Mouse (Mus musculus): ENCODE measurements around the gene Pip4p1. TPM values are rescaled to one million over a fixed set of nuclear protein-coding genes. Genes with fewer than 3 reads are reported as not detected.
A peak's percentile ranks its signal among the peaks of the same experiment; 100 is the strongest.
"Not testable (repeated sequence)": the region's sequence is repeated elsewhere in the genome, so short reads cannot be mapped to it uniquely, and the experiment has no call there.

Gene Pip4p1
- 80.0 and 87.1 TPM in 2 replicates for polyA plus RNA-seq (2016; fragmentation: Nextera tagmentation; extraction: Ambion mirVana)

DNA sequence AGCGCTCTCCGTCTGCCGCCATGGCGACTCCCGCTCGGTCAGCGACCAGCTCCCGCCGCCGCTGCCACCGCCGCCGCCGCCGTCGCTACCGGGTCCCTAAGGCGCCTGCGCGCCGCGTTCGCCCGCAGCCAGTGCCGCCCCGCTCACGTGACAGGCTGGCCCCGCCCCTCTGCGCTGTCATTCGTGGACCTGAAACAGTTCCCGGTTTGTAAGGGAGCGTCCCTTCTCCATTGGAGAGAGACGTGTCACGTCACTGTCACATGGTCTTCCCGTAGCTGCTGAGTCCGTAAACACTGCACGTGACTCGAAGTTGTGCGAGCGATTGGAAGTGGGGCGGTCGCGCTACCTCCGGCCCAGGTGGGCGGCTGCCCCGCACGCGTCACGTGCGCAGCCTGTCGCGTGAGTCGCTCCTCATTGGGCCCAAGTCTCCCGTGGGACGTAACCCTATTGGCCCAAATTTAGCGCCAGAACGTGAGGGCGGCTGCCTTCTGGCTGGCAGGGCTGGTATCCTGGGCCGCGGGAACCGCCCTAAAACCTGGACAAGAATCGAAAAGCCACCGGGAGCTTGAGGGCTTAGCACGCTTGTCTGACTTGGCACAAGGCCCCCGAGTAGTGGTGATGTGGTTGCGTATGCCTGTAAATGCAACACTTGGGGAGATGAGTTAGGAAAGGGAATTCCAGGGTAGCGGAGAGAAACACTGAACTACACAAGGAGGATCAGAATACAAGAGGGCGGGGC, at the start of gene Pip4p1, which contains the start of gene Pnp:
Gene Pip4p1 (minus strand): TSS at position 103 of the 739 bp plus-strand sequence.
Gene Pnp (plus strand): TSS at position 329 of the 739 bp plus-strand sequence.
- peak within 1 kb of the TSS; percentile 94 for H3K9ac ChIP-seq
- ATAC-seq (ENCODE audit: low FRiP score, low read depth): peak; percentile 99
- H3K9me3 ChIP-seq: no peaks in the 10 kb centered on the region
- H3K27me3 ChIP-seq (replicated peaks): no peaks in the 10 kb centered on the region
- WGBS: under 1% methylated on average over 68 of the region's 68 CpGs
- H3K4me2 ChIP-seq (replicated peaks): peak within 1 kb of the TSS; percentile 86
- H3K36me3 ChIP-seq: peaks cover 34% of the 10 kb centered on the region
- peaks cover 14% of the 10 kb centered on the region for H3K4me1 ChIP-seq
- H3K27ac ChIP-seq: peak within 1 kb of the TSS; percentile 68; the same call in 1 of the 2 replicates
- H3K4me3 ChIP-seq: peak within 1 kb of the TSS; percentile 95

DNA sequence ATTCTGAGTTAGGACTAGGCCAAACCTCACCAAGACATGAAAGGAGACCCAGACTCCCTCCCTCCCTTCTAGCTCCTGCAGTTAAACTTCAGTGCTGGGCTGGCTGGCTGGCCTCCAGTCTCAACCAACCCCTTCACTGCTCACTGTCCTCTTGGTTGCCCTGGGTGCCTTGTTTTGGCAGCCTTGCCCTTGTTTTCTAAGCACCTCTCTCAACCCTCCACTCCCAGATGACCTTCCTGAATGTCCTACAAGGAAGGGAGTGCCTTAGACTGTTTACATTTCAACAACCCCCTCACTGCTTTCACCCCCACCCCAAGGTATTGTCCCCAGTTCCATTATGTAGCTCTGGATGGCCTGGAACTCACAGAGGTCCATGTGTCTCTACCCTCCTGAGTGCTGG, 49.0 kb upstream of the Pip4p1 start:
- no peaks in the 10 kb centered on the region for H3K36me3 ChIP-seq
- no peaks in the 10 kb centered on the region for H3K27me3 ChIP-seq (replicated peaks)
- no peak overlapping the region for H3K4me3 ChIP-seq
- no peaks in the 10 kb centered on the region for H3K9me3 ChIP-seq
- H3K9ac ChIP-seq: no peak overlapping the region
- H3K4me1 ChIP-seq: peaks cover 6% of the 10 kb centered on the region; the same call in 1 of the 2 replicates
- ATAC-seq (ENCODE audit: low FRiP score, low read depth): no peak
- H3K27ac ChIP-seq: no peak overlapping the region
- H3K4me2 ChIP-seq (replicated peaks): no peak overlapping the region

DNA sequence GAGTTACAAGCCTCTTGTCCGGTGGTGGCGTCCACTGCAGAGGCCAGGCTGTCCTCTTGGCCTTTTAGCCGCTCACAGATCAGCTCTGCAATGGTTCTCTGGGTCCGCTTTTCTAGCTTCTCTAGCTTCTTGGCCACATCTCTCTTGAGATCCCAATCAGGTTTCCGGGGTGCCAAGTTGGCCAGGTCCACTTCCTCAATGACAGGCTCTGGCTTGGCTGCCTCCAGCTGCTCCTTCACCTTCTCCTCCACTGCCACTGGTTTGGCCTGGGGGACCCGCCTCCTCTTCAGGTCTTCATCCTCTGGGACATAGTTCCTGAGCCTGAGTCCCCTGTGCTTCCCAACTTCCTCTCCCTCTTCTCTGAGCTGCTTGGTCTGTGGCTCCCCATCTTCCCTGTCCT, 47.8 kb upstream of the Pip4p1 start:
- not testable (repeated sequence) for H3K36me3 ChIP-seq; H3K27ac ChIP-seq; H3K4me3 ChIP-seq; ATAC-seq (ENCODE audit: low FRiP score, low read depth); H3K9ac ChIP-seq; H3K9me3 ChIP-seq; H3K4me1 ChIP-seq; H3K4me2 ChIP-seq (replicated peaks); H3K27me3 ChIP-seq (replicated peaks)
- WGBS: 92% methylated on average over 6 of the region's 6 CpGs

DNA sequence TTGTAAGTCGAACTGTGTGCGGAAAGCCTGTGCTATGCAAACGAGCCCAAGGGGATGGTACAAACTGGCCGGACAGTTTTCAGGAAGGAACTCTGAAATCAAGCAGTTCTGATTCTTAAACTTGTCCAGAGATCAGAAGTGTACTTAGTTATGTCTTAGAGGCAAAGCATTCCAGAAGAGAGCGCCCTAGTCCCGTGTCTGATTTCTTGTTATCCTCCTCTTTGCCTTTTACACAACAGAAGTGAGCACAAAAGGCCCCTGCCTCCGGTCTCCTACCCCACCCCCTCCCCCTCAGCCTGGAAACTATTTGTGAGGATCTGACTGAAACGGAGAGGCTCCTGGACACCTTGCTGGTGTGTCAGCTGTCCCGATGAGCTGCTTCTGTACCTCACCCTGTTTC, 46.0 kb upstream of the Pip4p1 start:
- no peak for ATAC-seq (ENCODE audit: low FRiP score, low read depth)
- Histone ChIP-seq H3K9me3 (no peaks in the 10 kb centered on the region), H3K9ac (no peak overlapping the region), H3K36me3 (no peaks in the 10 kb centered on the region), H3K4me3 (no peak overlapping the region), H3K4me2 (replicated peaks) (peak overlapping the region; percentile 28; the same call in 1 of the 2 replicates), H3K4me1 (peaks cover 6% of the 10 kb centered on the region; the same call in 1 of the 2 replicates), H3K27me3 (replicated peaks) (no peaks in the 10 kb centered on the region), H3K27ac (no peak overlapping the region)
- 20% methylated on average over 9 of the region's 9 CpGs for WGBS

DNA sequence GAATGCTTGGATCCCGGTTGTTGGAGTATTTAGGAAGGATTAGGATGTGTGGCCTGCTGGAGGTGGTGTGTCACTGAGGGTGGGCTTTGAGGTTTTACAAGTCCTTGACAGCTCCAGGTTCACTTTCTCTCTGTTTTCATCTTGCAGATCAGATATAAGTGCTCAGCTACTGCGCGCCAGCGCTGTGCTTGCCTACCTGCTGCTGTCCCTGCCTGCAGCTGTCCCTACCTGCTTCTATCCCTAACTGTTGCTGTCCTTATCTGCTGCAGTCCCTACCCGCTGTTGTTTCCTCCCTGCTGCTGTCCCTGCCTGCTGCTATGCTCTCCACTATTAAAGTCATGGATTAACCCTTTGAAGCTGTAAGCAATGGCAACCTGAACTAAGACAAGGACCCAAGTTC, 44.3 kb upstream of the Pip4p1 start:
- Histone ChIP-seq H3K9me3 (no peaks in the 10 kb centered on the region), H3K9ac (no peak overlapping the region), H3K36me3 (no peaks in the 10 kb centered on the region), H3K4me3 (no peak overlapping the region), H3K4me1 (peaks cover 6% of the 10 kb centered on the region; the same call in 1 of the 2 replicates), H3K27ac (no peak overlapping the region), H3K27me3 (replicated peaks) (no peaks in the 10 kb centered on the region), H3K4me2 (replicated peaks) (no peak overlapping the region)
- ATAC-seq (ENCODE audit: low FRiP score, low read depth): no peak
- WGBS: 59% methylated on average over 5 of the region's 5 CpGs

DNA sequence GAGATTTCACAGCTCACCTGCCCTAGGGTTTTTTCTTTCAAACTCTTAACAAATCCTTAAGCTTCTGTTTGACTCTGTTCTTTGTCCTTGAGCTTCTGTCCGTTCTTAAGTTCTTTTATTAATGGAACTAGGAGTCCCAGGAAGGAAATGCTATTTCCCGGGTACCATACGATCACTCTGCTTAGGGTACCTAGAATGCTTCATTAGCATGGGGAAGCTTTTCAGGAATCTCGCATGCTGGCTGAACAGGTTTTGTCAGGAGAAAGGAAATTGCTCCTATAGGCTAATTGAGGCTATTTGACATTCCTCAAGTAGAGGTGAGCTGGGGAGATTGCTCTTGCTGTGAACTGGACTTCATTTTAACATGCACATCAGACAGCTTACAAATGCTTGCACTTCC, 43.0 kb upstream of the Pip4p1 start:
- no peaks in the 10 kb centered on the region for H3K27me3 ChIP-seq (replicated peaks)

DNA sequence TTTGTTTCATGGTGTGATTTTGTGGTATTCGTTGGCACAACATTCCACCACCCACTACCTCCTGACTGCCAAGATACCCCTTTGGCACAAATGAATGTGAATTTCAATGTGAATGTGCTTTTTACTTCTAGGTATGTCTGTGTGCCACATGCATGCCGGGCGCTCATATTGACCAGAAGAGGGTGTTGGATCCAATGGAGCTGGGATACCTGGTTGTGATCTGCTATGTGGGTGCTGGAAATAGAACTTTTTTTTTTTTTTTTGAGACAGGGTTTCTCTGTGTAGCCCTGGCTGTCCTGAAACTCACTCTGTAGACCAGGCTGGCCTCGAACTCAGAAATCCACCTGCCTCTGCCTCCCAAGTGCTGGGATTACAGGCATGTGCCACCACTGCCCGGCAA, 42.4 kb upstream of the Pip4p1 start:
- ATAC-seq (ENCODE audit: low FRiP score, low read depth); H3K4me3 ChIP-seq; H3K27me3 ChIP-seq (replicated peaks); H3K9ac ChIP-seq; H3K9me3 ChIP-seq; H3K4me2 ChIP-seq (replicated peaks); H3K27ac ChIP-seq; H3K36me3 ChIP-seq: not testable (repeated sequence)
- peaks cover 12% of the 10 kb centered on the region for H3K4me1 ChIP-seq
- WGBS: 94% methylated on average over 5 of the region's 5 CpGs

More for the DNA sequence above, 43.0 kb upstream of the Pip4p1 start:
- Histone ChIP-seq H3K36me3 (no peaks in the 10 kb centered on the region), H3K9ac (no peak overlapping the region), H3K4me1 (peaks cover 12% of the 10 kb centered on the region), H3K27ac (no peak overlapping the region), H3K4me2 (replicated peaks) (no peak overlapping the region), H3K9me3 (no peaks in the 10 kb centered on the region), H3K4me3 (no peak overlapping the region)
- no peak for ATAC-seq (ENCODE audit: low FRiP score, low read depth)
- 42% methylated on average over 4 of the region's 4 CpGs for WGBS

DNA sequence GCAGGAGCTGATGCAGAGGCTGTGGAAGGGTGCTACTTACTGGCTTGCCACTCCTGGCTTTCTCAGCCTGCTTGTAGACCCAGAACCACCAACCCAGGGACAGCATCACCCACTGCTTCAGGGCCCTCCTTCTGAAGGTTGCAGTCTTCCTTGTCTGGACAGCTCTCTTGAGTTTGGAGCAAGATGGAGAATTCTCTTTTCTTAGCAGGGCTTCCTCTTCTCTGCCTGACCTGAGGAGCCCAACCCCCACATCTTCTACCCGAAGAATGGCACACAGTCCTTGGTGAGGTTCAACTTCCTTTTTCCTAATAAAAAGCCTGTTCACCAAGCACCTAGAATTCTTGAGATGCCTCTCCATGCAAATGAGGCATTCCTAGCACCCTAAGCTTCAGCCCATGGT, 40.2 kb upstream of the Pip4p1 start:
- H3K9me3 ChIP-seq: no peaks in the 10 kb centered on the region
- no peak for ATAC-seq (ENCODE audit: low FRiP score, low read depth)
- 64% methylated on average over 1 of the region's 1 CpGs for WGBS
- peaks cover 6% of the 10 kb centered on the region; the same call in 1 of the 2 replicates for H3K4me1 ChIP-seq
- no peaks in the 10 kb centered on the region for H3K36me3 ChIP-seq
- no peaks in the 10 kb centered on the region for H3K27me3 ChIP-seq (replicated peaks)
- H3K9ac ChIP-seq: no peak overlapping the region
- H3K4me3 ChIP-seq: no peak overlapping the region
- H3K4me2 ChIP-seq (replicated peaks): no peak overlapping the region
- no peak overlapping the region for H3K27ac ChIP-seq

DNA sequence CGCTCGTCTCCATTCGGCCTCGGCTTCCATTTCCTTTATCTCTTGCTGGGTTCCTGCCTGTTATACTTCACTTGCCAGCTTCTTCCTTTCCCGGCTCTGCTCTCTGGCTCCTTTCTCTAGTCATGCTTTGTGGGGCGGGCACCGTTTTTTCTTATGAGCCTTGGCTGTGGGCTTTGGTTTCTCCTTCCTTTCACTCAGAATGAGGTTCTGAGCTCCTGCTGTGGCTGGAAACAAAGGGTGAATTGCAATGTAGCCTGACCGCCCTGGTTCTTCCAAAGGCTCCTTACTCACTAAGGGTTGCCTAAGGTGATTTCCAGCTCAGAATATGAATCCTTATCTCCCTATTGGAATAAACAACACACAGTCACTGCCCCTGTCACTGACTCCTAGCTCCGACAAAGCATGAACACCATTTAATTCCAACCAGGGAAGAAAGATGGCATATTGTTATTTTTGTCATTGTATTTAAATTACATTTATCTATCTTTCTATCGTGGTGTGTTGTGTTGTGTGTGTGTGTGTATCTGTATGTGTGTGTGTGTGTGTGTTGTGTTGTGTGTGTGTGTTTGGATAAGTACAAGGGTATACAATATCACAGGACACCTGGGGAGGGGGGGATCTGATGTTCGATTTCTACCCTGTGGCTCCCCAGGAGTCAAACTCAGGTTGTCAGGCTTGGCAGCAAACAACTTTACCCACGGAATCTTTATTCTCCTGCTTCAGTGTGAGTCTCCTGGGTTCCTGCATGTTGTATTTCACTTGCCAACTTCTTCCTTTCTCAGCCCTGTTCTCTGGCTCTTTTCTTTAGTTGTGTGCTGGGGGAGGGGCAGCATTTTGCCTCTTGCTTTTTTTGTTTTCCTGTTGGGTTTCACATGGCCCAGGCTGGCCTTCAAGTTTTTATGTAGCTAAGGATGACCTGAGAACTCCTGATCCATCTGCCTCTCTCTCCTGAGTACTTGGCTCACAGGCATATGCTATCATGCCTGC, 39.2 kb upstream of the Pip4p1 start:
- no peak overlapping the region for H3K27ac ChIP-seq
- peak overlapping the region; percentile 35 for H3K4me2 ChIP-seq (replicated peaks)
- WGBS: 17% methylated on average over 12 of the region's 12 CpGs
- H3K36me3 ChIP-seq: no peaks in the 10 kb centered on the region
- H3K27me3 ChIP-seq (replicated peaks): no peaks in the 10 kb centered on the region
- no peaks in the 10 kb centered on the region for H3K9me3 ChIP-seq
- ATAC-seq (ENCODE audit: low FRiP score, low read depth): peak; percentile 41; the same call in 1 of the 2 replicates
- H3K4me1 ChIP-seq: peaks cover 6% of the 10 kb centered on the region; the same call in 1 of the 2 replicates
- no peak overlapping the region for H3K4me3 ChIP-seq
- no peak overlapping the region for H3K9ac ChIP-seq

DNA sequence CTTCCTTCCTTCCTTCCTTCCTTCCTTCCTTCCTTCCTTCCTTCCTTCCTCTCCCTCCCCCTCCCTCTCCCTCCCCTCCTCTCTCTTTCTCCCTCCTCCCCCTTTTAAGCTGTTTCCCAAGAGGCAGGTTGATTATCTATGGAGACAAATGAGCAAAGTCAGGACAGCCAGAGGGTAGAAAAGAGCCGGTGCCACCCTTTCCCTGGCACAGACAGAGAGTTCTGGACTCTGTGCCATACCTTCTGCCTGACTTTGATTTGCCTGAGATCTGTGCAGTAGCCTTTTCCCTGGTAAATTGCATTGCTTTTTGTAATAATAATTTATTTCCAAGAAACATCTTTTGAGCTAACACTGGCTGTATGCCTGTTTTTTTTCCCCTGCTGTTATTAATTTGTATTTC, 38.4 kb upstream of the Pip4p1 start:
- Histone ChIP-seq H3K27me3 (replicated peaks) (no peaks in the 10 kb centered on the region), H3K4me2 (replicated peaks) (no peak overlapping the region), H3K4me1 (peaks cover 6% of the 10 kb centered on the region; the same call in 1 of the 2 replicates), H3K27ac (no peak overlapping the region), H3K4me3 (no peak overlapping the region), H3K9ac (no peak overlapping the region), H3K9me3 (no peaks in the 10 kb centered on the region), H3K36me3 (no peaks in the 10 kb centered on the region)
- WGBS: 4% methylated on average over 1 of the region's 1 CpGs
- ATAC-seq (ENCODE audit: low FRiP score, low read depth): 0 out of 2 replicates have a peak, but pooled peaks have one; percentile 71

DNA sequence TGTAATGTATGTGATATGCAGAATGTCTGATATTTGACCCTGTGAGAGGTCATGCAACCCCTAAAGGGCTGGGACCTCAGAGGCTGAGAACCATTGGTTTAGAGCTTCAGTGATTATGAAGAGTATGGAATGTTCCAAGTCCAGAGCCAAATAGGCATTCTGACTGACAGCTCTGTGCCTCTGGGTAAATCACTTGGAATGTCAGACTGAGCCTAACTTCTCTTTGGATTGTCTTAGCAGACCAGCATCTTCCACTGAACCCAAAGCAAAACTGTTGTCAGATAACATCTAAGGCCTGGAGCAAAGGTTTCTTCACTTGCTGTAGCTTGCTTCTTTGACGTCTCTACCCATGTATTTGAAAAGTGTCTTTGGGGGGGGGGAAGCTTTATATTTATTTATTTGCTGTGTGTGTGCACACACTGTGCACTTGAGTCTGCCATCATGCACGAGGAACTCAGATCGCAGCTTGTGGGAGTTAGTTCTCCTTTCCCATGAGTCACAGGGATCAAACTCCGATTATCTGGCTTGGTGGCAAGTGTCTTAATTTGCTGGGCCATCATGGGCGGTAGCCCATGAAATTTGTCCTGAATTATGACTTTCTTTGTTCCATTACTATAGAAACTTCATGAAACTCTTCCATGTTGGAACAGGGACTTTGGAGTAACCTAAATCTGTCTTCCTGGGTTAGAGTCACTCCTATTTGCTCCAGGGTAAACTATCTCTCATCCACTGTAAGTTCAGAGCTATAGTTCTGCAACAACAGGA, 37.7 kb upstream of the Pip4p1 start:
- Histone ChIP-seq H3K27ac (no peak overlapping the region), H3K36me3 (no peaks in the 10 kb centered on the region), H3K9me3 (no peaks in the 10 kb centered on the region), H3K4me1 (peaks cover 6% of the 10 kb centered on the region; the same call in 1 of the 2 replicates), H3K27me3 (replicated peaks) (no peaks in the 10 kb centered on the region), H3K9ac (no peak overlapping the region), H3K4me2 (replicated peaks) (no peak overlapping the region), H3K4me3 (no peak overlapping the region)
- no peak for ATAC-seq (ENCODE audit: low FRiP score, low read depth)
- 79% methylated on average over 5 of the region's 5 CpGs for WGBS
